Mouse (Mus musculus) stomach, postnatal 0 days (tissue): ENCODE measurements around the gene Fdx1. TPM values are rescaled to one million over a fixed set of nuclear protein-coding genes. Genes with fewer than 3 reads are reported as not detected.

Source experiments
- ATAC-seq: fragments of 200-750 bp; cut with Nextera tagmentation; 2 replicates; pipeline ENCODE4 v1.8.0; 2017; ENCODE audit not compliant: low FRiP score, low TSS enrichment
- DNase-seq: peaks from one replicate; pipeline ENCODE4 v3.0.0-alpha.2; 2016; ENCODE audit warnings: low spot score
- H3K27ac ChIP-seq: fragments of 300-500 bp; sonication (generic); replicated peaks from 2 replicates; pipeline ENCODE4 v1.5.1; 2014; ENCODE audit warnings: mild to moderate bottlenecking, control low read depth
- H3K27me3 ChIP-seq: fragments of 300-500 bp; sonication (generic); 2 replicates; pipeline ENCODE4 v1.6.1; 2014; ENCODE audit warnings: low read length; ENCODE audit not compliant: control insufficient read depth, insufficient read depth
- H3K36me3 ChIP-seq: fragments of 300-500 bp; sonication (generic); 2 replicates; pipeline ENCODE4 v1.6.1; 2014; ENCODE audit warnings: low read length, mixed read lengths; ENCODE audit not compliant: control insufficient read depth, insufficient read depth
- H3K4me1 ChIP-seq: fragments of 300-500 bp; sonication (generic); replicated peaks from 2 replicates; pipeline ENCODE4 v1.6.1; 2014; ENCODE audit warnings: antibody characterized with exemption; ENCODE audit not compliant: control insufficient read depth, insufficient read depth
- H3K4me2 ChIP-seq: fragments of 300-500 bp; sonication (generic); replicated peaks from 2 replicates; pipeline ENCODE4 v1.6.1; 2014; ENCODE audit warnings: low read depth, mild to moderate bottlenecking, control low read depth, moderate library complexity
- H3K4me3 ChIP-seq: fragments of 300-500 bp; sonication (generic); 2 replicates; pipeline ENCODE4 v1.5.1; 2014; ENCODE audit warnings: low read depth, low read length, control low read depth
- H3K9ac ChIP-seq: fragments of 300-500 bp; sonication (generic); 2 replicates; pipeline ENCODE4 v1.6.1; 2014; ENCODE audit warnings: mild to moderate bottlenecking, low read length, control low read depth, mixed read lengths
- H3K9me3 ChIP-seq: fragments of 300-500 bp; sonication (generic); 2 replicates; pipeline ENCODE4 v1.6.1; 2016; ENCODE audit warnings: low read length; ENCODE audit not compliant: control insufficient read depth
- CTCF ChIP-seq: IDR thresholded peaks from 2 replicates; pipeline ENCODE4 v1.5.1; 2016; ENCODE audit warnings: antibody characterized with exemption, low read depth, mild to moderate bottlenecking, moderate library complexity
- EP300 ChIP-seq: optimal IDR thresholded peaks from 2 replicates; pipeline ENCODE3; 2016; ENCODE audit warnings: antibody characterized with exemption
- WGBS: fragments of 180-500 bp; shearing (Covaris S2); extraction: QIAGEN DNeasy Blood & Tissue Kit; methylation state at CpG from one replicate; pipeline ENCODE4 v1.1.7; 2014; 5-methylcytosine and 5-hydroxymethylcytosine counted together
- polyA plus RNA-seq: library from polyadenylated mRNA; unstranded; fragments of >200 nt; fragmentation: Nextera tagmentation; extraction: Ambion mirVana; gene quantifications from 2 replicates; pipeline ENCODE4 v1.2.1, GENCODE M21; 2015

The Fdx1 gene
- polyA plus RNA-seq, 1 experiment from 2014 or later, result 143 TPM

DNA sequence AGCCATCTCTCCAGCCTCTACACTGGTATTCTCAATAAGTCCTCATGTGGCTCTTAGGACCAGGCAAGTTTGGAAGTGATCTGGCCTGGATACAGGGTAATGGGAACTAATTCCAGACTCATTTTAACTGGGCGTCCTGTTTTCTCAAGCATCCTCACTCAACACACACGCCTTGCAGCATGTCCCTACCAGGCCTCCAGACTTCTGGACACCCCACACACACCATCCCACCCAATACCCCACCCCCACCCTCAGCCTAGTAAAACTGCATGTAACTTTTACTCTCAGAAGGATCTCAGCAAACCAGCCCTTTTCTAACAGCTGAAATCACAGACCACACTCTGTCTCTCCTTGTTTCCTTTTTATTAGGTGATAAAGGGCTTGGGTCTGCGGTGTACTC, 35.7 kb downstream of the Fdx1 start:
- Histone ChIP-seq H3K9ac (no peak overlapping the region), H3K9me3 (no peaks in the 10 kb centered on the region), H3K27me3 (no peaks in the 10 kb centered on the region), H3K4me3 (no peak overlapping the region), H3K27ac (0 out of 2 replicates have a peak overlapping the region, but pooled peaks have one; percentile 2), H3K4me2 (peak overlapping the region; percentile 17; the same call in 1 of the 2 replicates), H3K36me3 (no peaks in the 10 kb centered on the region), H3K4me1 (no peaks in the 10 kb centered on the region)
- no peak for DNase-seq
- TF ChIP-seq CTCF (no peak), EP300 (no peak)
- 58% methylated on average over 3 of the region's 3 CpGs for WGBS
- ATAC-seq, result no peak

DNA sequence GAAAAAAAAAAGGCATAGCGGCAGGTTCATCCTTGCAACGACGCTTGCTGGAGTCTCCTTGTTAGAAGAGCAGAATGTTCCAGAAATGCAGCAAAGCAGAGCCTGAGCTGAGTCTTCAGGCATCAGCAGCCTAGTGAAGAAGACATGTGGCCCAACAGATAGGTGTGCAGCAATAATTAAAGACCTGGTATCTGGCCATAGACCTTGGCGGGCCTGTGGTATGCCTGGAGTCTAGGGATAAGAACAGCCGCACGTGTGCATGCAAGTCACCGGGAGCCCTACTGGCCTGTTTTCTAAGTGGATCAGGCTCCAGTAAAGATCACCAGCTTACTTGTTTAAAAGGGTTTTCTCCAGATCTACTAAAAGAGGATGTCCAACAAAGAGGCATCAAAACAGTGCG, 36.7 kb downstream of the Fdx1 start:
- Histone ChIP-seq H3K36me3 (no peaks in the 10 kb centered on the region), H3K27me3 (no peaks in the 10 kb centered on the region), H3K27ac (no peak overlapping the region), H3K9ac (no peak overlapping the region), H3K4me1 (no peaks in the 10 kb centered on the region), H3K4me3 (no peak overlapping the region), H3K9me3 (no peaks in the 10 kb centered on the region), H3K4me2 (no peak overlapping the region)
- 89% methylated on average over 8 of the region's 8 CpGs for WGBS
- DNase-seq (no peak), ATAC-seq (no peak)
- TF ChIP-seq EP300, result no peak
- TF ChIP-seq CTCF, result no peak

DNA sequence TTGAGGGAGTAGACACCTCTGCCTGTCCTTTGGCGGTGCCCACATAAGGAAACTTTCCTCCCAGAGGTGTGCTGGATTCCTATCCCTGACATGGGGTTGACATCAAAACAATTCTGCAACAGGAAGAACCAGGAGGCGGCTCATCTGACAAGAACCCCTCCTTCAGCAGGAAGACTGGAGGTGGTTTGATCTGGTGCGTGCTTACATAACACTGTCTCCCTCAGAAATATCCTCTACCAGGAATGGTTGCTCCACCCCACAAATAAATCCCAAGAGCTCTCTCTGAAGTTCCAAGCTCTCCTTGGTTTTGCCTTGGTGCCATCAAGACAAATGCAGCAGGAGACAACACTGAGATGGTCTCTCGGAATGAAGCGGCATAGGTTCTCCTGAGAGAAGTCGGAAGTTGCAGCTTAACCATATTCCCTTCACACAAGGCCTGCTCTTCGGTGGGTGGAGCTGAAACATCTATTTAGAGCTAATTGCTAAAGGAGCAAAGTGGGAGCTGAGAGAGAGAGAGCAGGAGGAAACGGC, 38.7 kb downstream of the Fdx1 start:
- H3K27ac ChIP-seq, result no peak overlapping the region
- H3K4me2 ChIP-seq, result no peak overlapping the region
- TF ChIP-seq CTCF (no peak), EP300 (no peak)
- H3K27me3 ChIP-seq, result no peaks in the 10 kb centered on the region
- ATAC-seq, result no peak
- no peak overlapping the region for H3K4me3 ChIP-seq
- WGBS, result 75% methylated on average over 8 of the region's 8 CpGs
- DNase-seq, result no peak
- H3K9me3 ChIP-seq, result no peaks in the 10 kb centered on the region
- no peak overlapping the region for H3K9ac ChIP-seq
- H3K4me1 ChIP-seq, result no peaks in the 10 kb centered on the region
- no peaks in the 10 kb centered on the region for H3K36me3 ChIP-seq

GRCm38 (mm10) chr9:51922756-51923155, 40.6 kb downstream of the Fdx1 start:
- Histone ChIP-seq H3K4me1 (no peaks in the 10 kb centered on the region), H3K36me3 (no peaks in the 10 kb centered on the region), H3K27ac (no peak overlapping the region), H3K9ac (no peak overlapping the region), H3K4me3 (no peak overlapping the region), H3K4me2 (no peak overlapping the region), H3K27me3 (no peaks in the 10 kb centered on the region), H3K9me3 (no peaks in the 10 kb centered on the region)
- ATAC-seq (no peak), DNase-seq (no peak)
- TF ChIP-seq EP300 (no peak), CTCF (no peak)
- 93% methylated on average over 2 of the region's 2 CpGs for WGBS

- H3K27me3 ChIP-seq, result no peaks in the 10 kb centered on the region
- no peaks in the 10 kb centered on the region for H3K36me3 ChIP-seq
- DNase-seq (no peak), ATAC-seq (no peak)
- TF ChIP-seq CTCF, result peak; percentile 44
- no peak for TF ChIP-seq EP300
- no peaks in the 10 kb centered on the region for H3K4me1 ChIP-seq
- H3K27ac ChIP-seq, result no peak overlapping the region
- no peak overlapping the region for H3K9ac ChIP-seq
- no peak overlapping the region for H3K4me3 ChIP-seq
- H3K4me2 ChIP-seq, result no peak overlapping the region
- H3K9me3 ChIP-seq, result no peaks in the 10 kb centered on the region
- 95% methylated on average over 1 of the region's 1 CpGs for WGBS
Measured at GRCm38 (mm10) chr9:51915580-51915979, 47.8 kb downstream of the Fdx1 start.

GRCm38 (mm10) chr9:51914481-51915120, 48.8 kb downstream of the Fdx1 start:
- H3K9ac ChIP-seq, result no peak overlapping the region
- ATAC-seq (no peak), DNase-seq (peak; percentile 18)
- H3K4me3 ChIP-seq, result no peak overlapping the region
- H3K4me2 ChIP-seq, result no peak overlapping the region
- no peaks in the 10 kb centered on the region for H3K9me3 ChIP-seq
- no peak overlapping the region for H3K27ac ChIP-seq
- 70% methylated on average over 15 of the region's 15 CpGs for WGBS
- H3K4me1 ChIP-seq, result no peaks in the 10 kb centered on the region
- H3K27me3 ChIP-seq, result no peaks in the 10 kb centered on the region
- no peaks in the 10 kb centered on the region for H3K36me3 ChIP-seq
- TF ChIP-seq EP300, result no peak
- TF ChIP-seq CTCF, result no peak
